Mouse (Mus musculus) forebrain, embryonic 11.5 days (tissue): ENCODE measurements around the gene Cldn3. TPM values are rescaled to one million over a fixed set of nuclear protein-coding genes. Genes with fewer than 3 reads are reported as not detected.
"Not testable (repeated sequence)": the region's sequence is repeated elsewhere in the genome, so short reads cannot be mapped to it uniquely, and the experiment has no call there.

Experiments used
- ATAC-seq: fragments of 200-750 bp; cut with Nextera tagmentation; replicated peaks from 2 replicates; pipeline ENCODE4 v1.8.0; 2017; ENCODE audit warnings: moderate TSS enrichment; ENCODE audit not compliant: low FRiP score
- DNase-seq: peaks from one replicate; pipeline ENCODE4 v3.0.0-alpha.2; 2017; ENCODE audit warnings: low spot score
- H3K27ac ChIP-seq: fragments of 300-500 bp; sonication (generic); 2 replicates; pipeline ENCODE4 v1.5.1; 2014; ENCODE audit warnings: low read depth, low read length
- H3K27me3 ChIP-seq: fragments of 300-500 bp; sonication (generic); 2 replicates; pipeline ENCODE4 v1.6.1; 2014; ENCODE audit warnings: mild to moderate bottlenecking, low read length, mixed read lengths; ENCODE audit not compliant: control insufficient read depth, insufficient read depth
- H3K36me3 ChIP-seq: fragments of 300-500 bp; sonication (generic); 2 replicates; pipeline ENCODE4 v1.6.1; 2014; ENCODE audit warnings: mild to moderate bottlenecking, low read length, moderate library complexity, mixed read lengths; ENCODE audit not compliant: control insufficient read depth, insufficient read depth
- H3K4me1 ChIP-seq: fragments of 300-500 bp; sonication (generic); replicated peaks from 2 replicates; pipeline ENCODE4 v1.6.1; 2014; ENCODE audit warnings: low read length, mixed read lengths; ENCODE audit not compliant: control insufficient read depth, insufficient read depth
- H3K4me2 ChIP-seq: fragments of 300-500 bp; sonication (generic); 2 replicates; pipeline ENCODE4 v1.6.1; 2014; ENCODE audit warnings: low read depth, mild to moderate bottlenecking, low read length, moderate library complexity, mixed read lengths; ENCODE audit not compliant: severe bottlenecking
- H3K4me3 ChIP-seq: fragments of 300-500 bp; sonication (generic); 2 replicates; pipeline ENCODE4 v1.5.1; 2014; ENCODE audit warnings: low read depth, low read length
- H3K9ac ChIP-seq: fragments of 300-500 bp; sonication (generic); 2 replicates; pipeline ENCODE4 v1.6.1; 2014; ENCODE audit warnings: low read length
- H3K9me3 ChIP-seq: fragments of 300-500 bp; sonication (generic); 2 replicates; pipeline ENCODE4 v1.6.1; 2016; ENCODE audit warnings: low read length, mixed read lengths; ENCODE audit not compliant: control insufficient read depth
- WGBS: fragments of 180-500 bp; shearing (Covaris S2); extraction: QIAGEN DNeasy Blood & Tissue Kit; methylation state at CpG from one replicate; pipeline ENCODE4 v1.1.7; 2014; 5-methylcytosine and 5-hydroxymethylcytosine counted together
- polyA plus RNA-seq: library from polyadenylated mRNA; unstranded; fragments of >200 nt; fragmentation: Nextera tagmentation; extraction: Ambion mirVana; gene quantifications from 2 replicates; pipeline ENCODE4 v1.2.1, GENCODE M21; 2014

Cldn3 gene
- polyA plus RNA-seq, 1 experiment from 2014 or later, result 4.4 TPM

GRCm38 (mm10) chr5:134961519-134961918 is 24.5 kb upstream of the Cldn3 start:
- no peak overlapping the region for H3K4me2 ChIP-seq
- no peak for ATAC-seq
- WGBS, result 87% methylated on average over 2 of the region's 2 CpGs

GRCm38 (mm10) chr5:134963546-134963945 is 22.5 kb upstream of the Cldn3 start:
- Histone ChIP-seq H3K4me3 (no peak overlapping the region), H3K27me3 (no peaks in the 10 kb centered on the region), H3K9me3 (no peaks in the 10 kb centered on the region), H3K4me2 (no peak overlapping the region), H3K36me3 (no peaks in the 10 kb centered on the region), H3K4me1 (0 out of 2 replicates have a peak, but pooled peaks cover 2% of the 10 kb centered on the region), H3K27ac (no peak overlapping the region), H3K9ac (no peak overlapping the region)
- WGBS, result 39% methylated on average over 5 of the region's 5 CpGs
- ATAC-seq (no peak), DNase-seq (no peak)

More at GRCm38 (mm10) chr5:134961519-134961918, 24.5 kb upstream of the Cldn3 start:
- Histone ChIP-seq H3K9me3 (no peaks in the 10 kb centered on the region), H3K27ac (no peak overlapping the region), H3K4me3 (no peak overlapping the region), H3K9ac (no peak overlapping the region), H3K36me3 (no peaks in the 10 kb centered on the region), H3K27me3 (no peaks in the 10 kb centered on the region), H3K4me1 (0 out of 2 replicates have a peak, but pooled peaks cover 2% of the 10 kb centered on the region)
- no peak for DNase-seq

- not testable (repeated sequence) for H3K27ac ChIP-seq, H3K4me1 ChIP-seq, H3K4me2 ChIP-seq, H3K36me3 ChIP-seq, DNase-seq, H3K4me3 ChIP-seq, ATAC-seq, H3K9me3 ChIP-seq, H3K27me3 ChIP-seq, H3K9ac ChIP-seq
These were observed 21.4 kb upstream of the Cldn3 start for GRCm38 (mm10) chr5:134964655-134965054.

DNA sequence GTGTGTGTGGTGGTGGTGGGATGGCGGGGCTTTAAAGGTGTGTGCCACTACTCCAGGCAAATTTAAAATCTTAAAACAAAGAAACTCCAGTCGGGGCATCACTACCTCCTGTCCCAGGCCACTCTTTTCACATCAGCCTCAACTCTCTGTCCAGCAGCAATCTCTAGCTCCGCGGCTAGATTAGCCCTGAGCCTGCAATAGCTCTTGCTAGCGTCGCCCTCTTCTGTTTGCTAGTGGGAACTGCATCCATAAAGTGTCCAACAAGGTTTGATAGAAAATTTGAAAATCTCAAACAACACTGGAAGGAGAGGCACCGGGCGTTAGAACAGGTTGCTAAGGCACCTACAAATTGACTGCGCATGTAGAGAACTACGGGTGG is 20.6 kb upstream of the Cldn3 start:
- Histone ChIP-seq H3K4me1 (0 out of 2 replicates have a peak, but pooled peaks cover 2% of the 10 kb centered on the region), H3K9ac (no peak overlapping the region), H3K27ac (no peak overlapping the region), H3K9me3 (no peaks in the 10 kb centered on the region), H3K36me3 (no peaks in the 10 kb centered on the region), H3K4me3 (no peak overlapping the region; the same call in 1 of the 2 replicates), H3K27me3 (no peaks in the 10 kb centered on the region), H3K4me2 (peak overlapping the region; percentile 42)
- DNase-seq (peak; percentile 79), ATAC-seq (0 out of 2 replicates have a peak, but pooled peaks have one; percentile 49)
- 7% methylated on average over 10 of the region's 10 CpGs for WGBS

- no peak overlapping the region for H3K9ac ChIP-seq
- ATAC-seq, result 0 out of 2 replicates have a peak, but pooled peaks have one; percentile 39
- WGBS, result 4% methylated on average over 24 of the region's 33 CpGs
These were observed 19.9 kb upstream of the Cldn3 start for GRCm38 (mm10) chr5:134965852-134966821.

DNA sequence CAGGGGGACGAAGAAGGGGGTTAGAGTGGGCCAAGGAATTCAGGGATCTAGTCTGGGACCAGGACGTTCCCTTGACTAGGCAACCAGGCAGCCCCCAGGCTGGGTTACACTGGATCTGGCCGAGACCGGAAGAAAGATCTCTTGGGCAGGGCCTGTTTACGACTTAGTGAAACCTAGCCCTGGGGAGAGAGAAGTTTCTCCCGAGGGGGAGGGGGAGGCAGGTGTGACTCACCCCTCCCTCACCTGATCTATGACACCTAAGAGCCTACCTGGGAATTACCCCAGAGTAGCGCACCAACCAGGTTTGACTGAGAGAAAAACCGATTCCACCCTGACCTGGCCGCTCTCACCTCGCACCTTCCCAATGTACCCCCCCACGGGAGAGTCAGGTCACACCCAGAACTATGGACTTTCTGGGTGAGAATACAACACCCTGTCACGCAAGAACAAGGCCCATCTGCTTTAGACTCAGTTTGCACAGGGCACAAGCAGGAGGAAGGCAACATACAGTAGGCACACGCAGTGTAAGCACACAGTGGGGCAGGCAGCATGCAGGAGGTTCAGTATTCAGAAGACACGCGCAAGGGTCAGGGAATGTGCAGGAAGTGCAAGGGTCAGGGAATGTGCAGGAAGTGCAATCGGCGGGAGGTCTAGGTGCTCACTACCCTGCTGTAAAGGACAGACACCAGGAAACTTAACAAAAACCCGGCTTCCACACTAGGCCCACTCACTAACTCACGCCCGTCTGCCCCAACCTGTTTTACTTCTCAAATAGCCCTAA is 18.7 kb upstream of the Cldn3 start:
- Histone ChIP-seq H3K36me3 (no peaks in the 10 kb centered on the region), H3K27ac (no peak overlapping the region), H3K4me3 (no peak overlapping the region), H3K4me1 (0 out of 2 replicates have a peak, but pooled peaks cover 2% of the 10 kb centered on the region), H3K4me2 (no peak overlapping the region), H3K27me3 (no peaks in the 10 kb centered on the region), H3K9me3 (no peaks in the 10 kb centered on the region), H3K9ac (no peak overlapping the region)
- DNase-seq (no peak), ATAC-seq (no peak)
- WGBS, result 75% methylated on average over 20 of the region's 20 CpGs

More at GRCm38 (mm10) chr5:134965852-134966821, 19.9 kb upstream of the Cldn3 start:
- H3K4me3 ChIP-seq, result peak overlapping the region; percentile 20
- H3K27ac ChIP-seq, result no peak overlapping the region
- no peaks in the 10 kb centered on the region for H3K36me3 ChIP-seq
- H3K4me1 ChIP-seq, result 0 out of 2 replicates have a peak, but pooled peaks cover 2% of the 10 kb centered on the region
- peak; percentile 64 for DNase-seq
- no peaks in the 10 kb centered on the region for H3K27me3 ChIP-seq
- peak overlapping the region; percentile 42 for H3K4me2 ChIP-seq
- no peaks in the 10 kb centered on the region for H3K9me3 ChIP-seq

DNA sequence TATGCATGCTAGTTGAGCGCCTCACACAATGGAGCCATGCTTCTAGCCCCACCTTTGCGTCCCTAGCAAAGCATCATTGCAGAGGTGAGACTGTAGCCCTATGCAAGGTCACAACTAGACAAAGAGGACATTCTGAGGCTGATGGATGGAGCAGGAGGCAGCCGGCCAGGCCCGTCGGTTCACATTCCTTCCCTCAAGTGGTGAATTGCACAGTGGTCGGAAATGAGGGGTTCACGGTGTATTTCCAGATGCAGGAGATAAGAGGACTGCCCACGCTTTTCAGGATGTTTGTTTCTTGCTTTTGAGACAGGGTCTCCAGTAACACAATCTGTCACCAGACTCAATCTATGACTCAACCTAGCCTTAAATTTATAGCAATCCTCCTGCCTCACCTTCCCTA is 15.3 kb upstream of the Cldn3 start:
- H3K27ac ChIP-seq, result no peak overlapping the region
- H3K4me3 ChIP-seq, result no peak overlapping the region
- DNase-seq (no peak), ATAC-seq (no peak)
- no peak overlapping the region for H3K9ac ChIP-seq
- H3K9me3 ChIP-seq, result no peaks in the 10 kb centered on the region
- 82% methylated on average over 8 of the region's 8 CpGs for WGBS
- no peaks in the 10 kb centered on the region for H3K27me3 ChIP-seq
- no peaks in the 10 kb centered on the region for H3K36me3 ChIP-seq
- 0 out of 2 replicates have a peak, but pooled peaks cover 2% of the 10 kb centered on the region for H3K4me1 ChIP-seq
- no peak overlapping the region for H3K4me2 ChIP-seq

GRCm38 (mm10) chr5:134973081-134973480 is 12.9 kb upstream of the Cldn3 start:
- H3K9ac ChIP-seq, result no peak overlapping the region
- H3K9me3 ChIP-seq, result no peaks in the 10 kb centered on the region
- ATAC-seq (no peak), DNase-seq (no peak)
- H3K27me3 ChIP-seq, result no peaks in the 10 kb centered on the region
- no peaks in the 10 kb centered on the region for H3K36me3 ChIP-seq
- no peak overlapping the region for H3K4me2 ChIP-seq
- H3K4me1 ChIP-seq, result no peaks in the 10 kb centered on the region
- H3K27ac ChIP-seq, result no peak overlapping the region
- H3K4me3 ChIP-seq, result no peak overlapping the region
